In the genomic region with DNA sequence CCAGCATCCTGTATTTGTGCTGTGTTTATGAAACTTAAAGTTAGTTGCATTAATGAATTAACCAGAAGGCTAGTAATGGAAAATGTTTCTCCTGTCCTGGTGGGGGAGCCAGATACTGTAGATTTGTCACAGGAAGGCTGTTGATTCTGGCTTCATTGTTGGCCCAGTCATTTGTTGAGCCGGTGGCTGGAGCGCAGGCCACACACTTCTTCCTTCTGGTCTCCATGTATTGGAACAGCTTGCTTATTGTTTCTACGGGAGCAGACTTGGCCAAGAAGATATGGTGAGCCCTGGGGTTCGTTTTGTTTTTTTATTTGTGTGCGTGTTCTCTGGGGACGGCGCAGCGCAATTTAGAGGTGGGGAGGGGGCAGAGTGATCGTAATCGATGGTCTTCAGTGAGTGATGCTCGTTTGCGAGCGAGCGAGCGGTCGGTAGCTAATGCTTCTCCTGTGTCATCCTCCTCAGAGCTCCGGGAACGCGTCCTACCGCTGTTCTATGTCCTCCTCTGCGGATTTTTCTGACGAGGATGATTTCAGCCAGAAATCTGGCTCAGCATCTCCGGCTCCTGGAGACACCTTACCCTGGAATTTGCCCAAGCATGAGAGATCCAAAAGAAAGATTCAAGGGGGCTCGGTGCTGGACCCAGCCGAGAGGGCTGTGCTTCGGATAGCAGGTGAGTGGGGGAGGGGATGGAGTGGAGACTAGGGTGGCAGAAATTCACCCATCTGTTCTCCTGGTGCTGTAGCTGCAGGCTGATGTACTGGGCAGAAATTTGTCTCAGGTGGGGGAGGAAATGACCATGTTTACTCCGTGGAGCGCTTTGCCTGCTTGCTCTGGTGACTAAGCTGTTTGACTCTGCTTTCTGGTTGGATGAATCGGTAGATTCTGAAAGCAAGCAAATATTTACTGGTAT, we compare ENCODE assay signal across 8 mouse cellular contexts.
A peak's percentile ranks its signal among the peaks of the same experiment; 100 is the strongest.
DNase-seq lines count a peak whose midpoint lies in the region; TF ChIP-seq lines count a peak whose summit lies in the region.

No protein-coding gene starts in this region.

- peak; percentile 91; the same call in 1 of the 2 replicates for TF ChIP-seq EP300 in heart, adult 2 months (IDR thresholded peaks at IDR 0.05; ENCODE audit: insufficient read depth, low read depth, low read length)

- peak overlapping the region; percentile 84 for H3K27ac ChIP-seq in embryonic facial prominence, embryonic 10.5 days (replicated peaks)
- peak overlapping the region; percentile 79 for H3K27ac ChIP-seq in heart, adult 2 months
- peak overlapping the region; percentile 77 for H3K27ac ChIP-seq in limb, embryonic 10.5 days
- H3K27ac ChIP-seq in midbrain, embryonic 10.5 days (replicated peaks), result peak overlapping the region; percentile 87

- H3K36me3 ChIP-seq in embryonic facial prominence, embryonic 10.5 days (replicated peaks), result no peaks in the 10 kb centered on the region
- no peaks in the 10 kb centered on the region for H3K36me3 ChIP-seq in heart, adult 2 months (ENCODE audit: control insufficient read depth, insufficient read depth, low read length)
- no peaks in the 10 kb centered on the region for H3K36me3 ChIP-seq in limb, embryonic 10.5 days
- no peaks in the 10 kb centered on the region for H3K36me3 ChIP-seq in midbrain, embryonic 10.5 days

- peak; percentile 35 to 66 for DNase-seq in urinary bladder, adult 18-20 months (ENCODE audit: low spot score in 2 of 2)
- DNase-seq in urinary bladder, adult 2 months (ENCODE audit: low spot score), result no peak
- peak; percentile 68 for DNase-seq in embryonic facial prominence, embryonic 10.5 days (ENCODE audit: low spot score)
- DNase-seq in heart, adult 2 months, result peak; percentile 74 to 84
- peak; percentile 61 for DNase-seq in kidney, adult 11 months
- peak; percentile 67 for DNase-seq in limb, embryonic 10.5 days (ENCODE audit: low spot score)
- peak; percentile 67 for DNase-seq in midbrain, embryonic 10.5 days (ENCODE audit: low spot score)
- peak; percentile 30 for DNase-seq in right cerebral cortex, postnatal 4 days

- H3K9me3 ChIP-seq in embryonic facial prominence, embryonic 10.5 days, result no peaks in the 10 kb centered on the region
- H3K9me3 ChIP-seq in limb, embryonic 10.5 days (replicated peaks), result no peaks in the 10 kb centered on the region
- H3K9me3 ChIP-seq in midbrain, embryonic 10.5 days (replicated peaks), result no peaks in the 10 kb centered on the region

- H3K9ac ChIP-seq in heart, adult 2 months (ENCODE audit: low read depth, low read length), result peak overlapping the region; percentile 65

- H3K4me1 ChIP-seq in embryonic facial prominence, embryonic 10.5 days, result peaks cover 41% of the 10 kb centered on the region
- H3K4me1 ChIP-seq in heart, adult 2 months (ENCODE audit: control insufficient read depth, insufficient read depth, low read length), result peaks cover 3% of the 10 kb centered on the region; the same call in 1 of the 2 replicates
- peaks cover 34% of the 10 kb centered on the region for H3K4me1 ChIP-seq in limb, embryonic 10.5 days
- H3K4me1 ChIP-seq in midbrain, embryonic 10.5 days, result peaks cover 64% of the 10 kb centered on the region

- intact Hi-C loops in heart, adult 2 months (cut with DNase I), result loop anchor here (2.0 to 10.0 kb wide), 4 partner anchors 55 to 429 kb away; partner anchors contain the start of genes Ccdc115 and Imp4

- peaks cover 15% of the 10 kb centered on the region for H3K27me3 ChIP-seq in embryonic facial prominence, embryonic 10.5 days (replicated peaks; ENCODE audit: low read depth, poor library complexity, severe bottlenecking)
- no peaks in the 10 kb centered on the region for H3K27me3 ChIP-seq in heart, adult 2 months (ENCODE audit: control insufficient read depth, insufficient read depth, low read length)
- H3K27me3 ChIP-seq in limb, embryonic 10.5 days (ENCODE audit: low read depth, poor library complexity, severe bottlenecking), result peaks cover 16% of the 10 kb centered on the region
- H3K27me3 ChIP-seq in midbrain, embryonic 10.5 days (ENCODE audit: low read depth, poor library complexity, severe bottlenecking), result peaks cover 17% of the 10 kb centered on the region

- no peaks in the 10 kb centered on the region for H3K79me2 ChIP-seq in heart, adult 2 months (replicated peaks; ENCODE audit: control insufficient read depth, insufficient read depth, low read length)

- peak; percentile 90 for TF ChIP-seq CTCF in heart, adult 2 months (IDR thresholded peaks at IDR 0.05)

- under 1% methylated on average over 29 of the region's 29 CpGs for WGBS in embryonic facial prominence, embryonic 10.5 days
- WGBS in heart, adult 2 months, result 4% methylated on average over 29 of the region's 29 CpGs
- WGBS in limb, embryonic 10.5 days, result under 1% methylated on average over 29 of the region's 29 CpGs
- WGBS in midbrain, embryonic 10.5 days, result under 1% methylated on average over 29 of the region's 29 CpGs

- peak overlapping the region; percentile 64 for H3K4me3 ChIP-seq in embryonic facial prominence, embryonic 10.5 days
- H3K4me3 ChIP-seq in heart, adult 2 months, result peak overlapping the region; percentile 56
- peak overlapping the region; percentile 56 for H3K4me3 ChIP-seq in limb, embryonic 10.5 days
- H3K4me3 ChIP-seq in midbrain, embryonic 10.5 days, result peak overlapping the region; percentile 65

- peak; percentile 74 for TF ChIP-seq POLR2A in heart, adult 2 months (IDR thresholded peaks at IDR 0.05; ENCODE audit: insufficient read depth, low read depth, low read length)
